Mouse (Mus musculus): ENCODE measurements at regions not wholly inside any gene's neighbourhood (a gene's known extent, or its start where the extent isn't known, plus 50 kb on each side); places are given as distances from the start of the nearest gene placed in this dataset.

DNA sequence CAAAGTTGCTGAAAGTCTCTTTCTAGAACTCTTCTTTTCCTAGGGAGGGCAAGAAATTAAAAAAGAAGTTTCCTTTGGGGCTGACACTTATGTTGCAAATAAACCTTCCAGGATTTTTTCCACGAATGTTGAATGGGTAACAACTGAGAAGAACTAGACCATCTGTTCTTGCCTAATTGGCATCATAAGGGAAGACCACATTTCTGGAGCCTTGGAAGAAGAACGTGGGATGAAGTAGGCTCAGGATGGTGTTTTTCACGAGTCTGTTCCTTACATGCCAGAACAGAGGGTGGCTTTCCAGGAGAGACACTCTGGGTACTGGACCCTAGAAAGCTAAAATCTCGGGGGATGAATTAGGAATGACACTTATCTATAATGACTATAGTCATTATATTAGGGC, 314.1 kb downstream of the Cog6 start:
- no peak for DNase-seq (ENCODE audit: low read depth)

DNA sequence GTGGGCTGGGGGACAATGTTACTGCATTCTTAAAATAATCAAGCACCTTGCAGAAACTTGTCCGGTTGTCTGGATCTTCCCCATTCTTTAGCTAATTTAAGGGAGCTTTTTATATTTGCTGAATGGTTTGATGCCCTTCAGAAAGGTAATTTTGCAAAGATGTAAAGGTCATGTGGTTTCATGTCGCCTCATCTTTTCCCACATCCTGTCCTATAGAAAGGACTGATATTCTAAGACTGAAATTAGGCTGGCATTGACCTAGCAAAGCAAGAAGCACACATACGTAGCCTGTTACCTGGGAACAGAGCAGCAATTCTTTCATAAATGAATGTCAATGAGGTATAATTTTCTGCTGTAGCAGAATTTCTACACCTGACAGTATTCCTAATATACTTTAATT, 315.4 kb downstream of the Cog6 start:
- no peak for DNase-seq (ENCODE audit: low read depth)

DNA sequence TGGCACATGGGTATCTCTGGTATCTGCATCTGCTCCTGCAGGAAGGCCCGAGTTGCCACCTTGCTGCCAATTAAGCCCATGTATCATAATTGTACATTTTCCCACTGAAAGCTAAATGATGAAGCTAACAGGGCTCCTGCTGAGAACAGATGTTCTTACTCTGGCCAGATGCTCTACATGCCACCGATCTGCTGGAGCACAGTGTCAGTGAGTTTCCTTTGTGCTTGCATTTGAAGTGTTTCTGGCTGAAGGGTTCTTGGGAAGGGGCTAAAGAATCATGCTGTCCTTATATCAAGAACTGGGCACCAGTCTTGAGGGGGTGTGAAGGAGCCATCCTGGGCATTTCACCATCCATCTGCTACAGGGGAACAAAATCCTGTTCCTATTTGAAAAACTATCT, 323.2 kb downstream of the Cog6 start:
- no peak for DNase-seq (ENCODE audit: low read depth)

DNA sequence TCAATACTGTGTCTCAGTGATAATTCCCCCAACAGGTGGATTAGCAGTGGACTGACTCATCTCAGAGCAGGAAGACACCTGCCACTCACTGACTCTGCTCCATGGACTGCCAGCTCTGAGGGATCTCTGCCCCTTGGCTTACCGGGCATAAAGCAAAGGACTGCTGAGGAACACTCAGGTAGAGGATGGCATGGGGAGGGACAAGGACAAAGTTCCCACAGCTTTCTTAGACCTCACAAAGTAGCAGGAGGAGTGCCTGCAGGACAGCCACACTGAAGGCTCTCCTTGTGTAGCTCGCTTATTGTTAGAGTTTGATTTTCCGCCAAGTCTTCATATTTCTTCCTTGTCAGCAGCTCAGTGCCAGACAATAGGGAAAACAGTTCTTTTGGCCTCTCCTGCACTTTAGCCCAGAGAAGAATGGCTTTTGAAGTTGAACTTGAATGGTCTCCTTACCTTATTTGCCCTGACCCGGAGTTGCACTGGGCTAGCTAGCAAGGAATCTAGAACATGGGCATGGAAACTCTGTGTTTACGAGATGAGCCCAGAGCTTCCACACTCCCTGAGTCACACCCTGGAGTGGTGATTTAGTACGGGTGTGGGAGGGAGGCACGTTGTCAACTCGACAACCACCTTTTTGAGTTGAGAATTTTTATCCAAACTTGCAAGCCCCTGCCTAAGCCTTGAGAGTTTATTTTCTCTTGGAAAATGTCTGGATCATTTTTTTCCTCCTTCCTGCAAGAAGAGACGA, 331.4 kb downstream of the Cog6 start:
- no peak for DNase-seq (ENCODE audit: low read depth)

DNA sequence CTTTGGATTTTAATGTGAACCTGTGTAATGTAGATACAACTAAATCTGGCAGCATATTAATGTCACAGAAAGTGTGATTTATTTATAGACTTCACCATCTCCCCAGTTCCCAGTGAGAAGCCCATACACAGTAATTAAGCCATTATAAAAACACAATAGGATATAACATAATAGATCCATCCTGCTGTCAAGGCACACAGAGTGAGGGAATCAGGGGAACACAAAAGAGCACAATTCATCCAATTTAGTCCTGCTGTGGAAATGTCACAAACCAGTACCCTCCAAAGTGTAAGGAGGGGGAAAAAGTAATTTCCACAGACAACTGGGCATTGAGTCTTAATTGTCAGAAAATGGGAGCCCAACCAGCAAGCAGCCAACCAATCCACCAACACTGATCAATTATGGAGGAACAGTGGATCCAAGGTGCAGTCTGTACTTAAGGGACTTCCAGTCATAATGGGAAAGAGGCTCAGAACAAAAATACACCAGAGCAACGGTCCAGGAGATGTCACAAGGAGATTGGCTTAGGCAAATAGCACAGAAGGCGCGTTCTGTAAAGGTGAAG, 336.1 kb downstream of the Cog6 start:
- no peak for DNase-seq (ENCODE audit: low read depth)

DNA sequence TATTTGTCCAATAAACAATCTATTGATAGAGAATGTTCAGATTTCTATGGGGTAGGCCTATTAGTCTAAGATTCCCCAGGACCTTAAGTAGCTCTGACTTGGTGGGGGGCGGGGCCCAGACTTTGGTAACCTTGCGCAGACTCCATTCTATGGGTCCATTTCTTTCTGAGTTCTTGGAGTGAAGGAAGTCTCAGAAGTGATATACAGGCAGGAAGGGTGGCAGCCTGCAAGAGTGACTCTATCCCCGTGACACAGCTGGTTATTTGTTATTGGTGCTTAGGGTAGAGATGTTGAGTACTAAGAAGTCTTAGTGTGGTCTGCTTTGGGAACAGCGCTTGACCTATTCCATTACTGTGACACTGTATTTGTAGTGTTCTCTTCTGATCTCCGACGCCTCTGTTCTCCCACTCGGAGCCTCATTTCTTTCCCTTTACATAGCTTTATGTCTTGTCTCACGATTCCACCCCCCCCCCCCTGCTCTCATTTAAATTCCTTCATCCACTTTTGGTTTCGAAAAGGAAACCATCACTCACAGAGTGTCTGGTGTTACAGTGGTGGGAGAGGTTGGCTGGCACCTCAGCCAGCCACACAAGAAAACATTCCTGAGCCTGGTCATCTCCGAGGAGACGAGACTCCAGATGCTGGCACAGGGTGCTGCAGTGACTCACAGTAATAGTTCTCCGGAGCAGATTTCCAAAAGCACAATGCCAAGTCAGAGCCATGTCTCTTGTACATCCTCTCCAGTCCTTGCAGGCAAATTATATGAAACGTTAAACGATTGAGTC, 340.0 kb downstream of the Cog6 start:
- DNase-seq (ENCODE audit: low read depth) = no peak

DNA sequence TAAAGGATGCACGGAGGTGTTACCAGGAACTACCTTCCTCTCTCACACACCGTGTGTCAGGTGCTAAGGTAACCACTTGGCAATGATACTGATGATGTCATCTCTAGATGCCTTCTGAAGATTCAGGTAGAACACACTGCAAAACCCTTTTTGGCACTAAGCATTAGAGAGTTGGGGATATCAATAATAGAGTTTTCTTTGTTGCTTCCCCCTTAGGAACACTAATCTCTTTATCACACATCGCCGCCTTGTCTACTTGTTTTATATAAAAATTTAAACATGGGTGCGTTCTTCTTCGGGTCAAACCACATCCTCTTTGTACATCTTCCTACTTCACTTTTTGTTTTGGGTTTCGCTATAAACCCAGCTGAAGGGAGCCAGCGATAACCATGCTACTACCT, 346.4 kb downstream of the Cog6 start:
- no peak for DNase-seq (ENCODE audit: low read depth)

DNA sequence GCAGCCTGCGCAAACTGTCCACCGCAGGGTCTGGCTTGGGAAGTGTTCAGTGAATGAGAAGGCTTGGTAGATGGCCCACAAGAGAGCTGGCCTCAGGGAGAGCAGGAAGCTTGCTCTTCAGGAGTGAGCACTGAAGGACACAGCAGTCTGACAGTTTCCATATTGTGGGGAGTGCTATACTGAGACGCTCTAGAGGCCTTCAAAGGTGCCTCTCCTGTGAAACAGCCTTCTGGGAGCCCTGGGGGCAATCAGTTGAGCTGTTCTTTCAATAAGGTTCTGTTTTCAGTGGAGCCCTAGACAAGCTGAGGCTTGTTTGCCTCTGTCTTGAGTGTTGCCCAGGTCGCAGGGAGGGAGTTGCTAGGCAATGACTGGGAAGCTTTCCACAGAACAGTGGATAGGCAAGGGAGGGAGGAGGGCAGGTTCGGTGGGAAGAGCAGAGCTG, 353.9 kb downstream of the Cog6 start:
- no peak for DNase-seq (ENCODE audit: low read depth)

DNA sequence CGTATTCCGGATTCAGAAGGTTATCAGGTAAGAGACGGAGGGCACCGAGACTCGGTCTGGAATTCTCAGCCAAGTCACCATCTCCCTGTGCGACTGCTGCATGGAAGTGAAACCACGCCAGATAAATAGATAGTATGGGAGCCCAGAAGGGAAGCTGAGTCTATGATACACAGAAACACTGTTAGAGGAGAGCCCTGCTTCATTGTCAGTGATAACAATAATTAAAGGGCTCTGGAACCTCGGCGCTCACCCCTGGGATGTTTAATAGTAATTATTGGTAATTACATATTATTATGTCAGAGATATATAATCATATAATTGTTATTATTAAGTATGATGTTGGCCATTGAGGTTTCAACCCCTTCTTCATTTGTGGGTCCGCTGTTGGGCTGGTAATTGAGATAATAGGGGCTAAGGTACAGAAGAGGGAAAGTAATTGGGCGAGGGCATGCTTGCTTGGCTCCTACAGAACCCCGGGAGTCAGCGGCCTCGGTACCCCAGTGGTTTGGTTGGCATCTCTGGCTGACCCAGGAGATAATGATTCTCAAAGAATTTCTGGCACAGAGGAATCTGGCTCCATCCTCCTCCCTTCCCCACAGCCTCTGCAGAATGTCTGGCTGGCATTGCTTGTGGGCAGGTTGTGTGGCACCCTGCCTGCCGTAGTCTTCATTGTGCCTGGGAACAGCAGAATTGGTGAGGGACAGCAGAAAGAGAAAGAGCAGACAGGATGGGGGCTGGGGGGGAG, 354.7 kb downstream of the Cog6 start:
- DNase-seq (ENCODE audit: low read depth) = no peak

DNA sequence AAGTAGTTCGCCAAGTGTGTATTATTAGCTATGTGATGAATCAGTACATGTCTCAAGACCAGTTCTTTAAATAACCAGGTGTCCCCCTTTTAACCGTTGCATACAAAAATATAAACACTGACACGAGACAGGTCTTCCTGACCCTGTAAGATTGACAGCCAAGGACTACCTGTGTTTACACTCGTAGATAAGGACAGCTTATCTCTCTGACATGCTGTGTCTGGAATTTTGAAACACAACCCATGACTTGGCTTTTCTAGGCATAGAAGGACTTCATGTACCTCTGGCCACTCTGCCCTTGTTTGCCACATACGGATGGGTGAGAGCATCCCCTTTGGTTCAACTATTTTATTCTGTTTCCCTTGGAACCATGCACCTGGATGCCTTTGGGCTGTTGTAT, 364.0 kb downstream of the Cog6 start:
- DNase-seq (ENCODE audit: low read depth) = no peak

DNA sequence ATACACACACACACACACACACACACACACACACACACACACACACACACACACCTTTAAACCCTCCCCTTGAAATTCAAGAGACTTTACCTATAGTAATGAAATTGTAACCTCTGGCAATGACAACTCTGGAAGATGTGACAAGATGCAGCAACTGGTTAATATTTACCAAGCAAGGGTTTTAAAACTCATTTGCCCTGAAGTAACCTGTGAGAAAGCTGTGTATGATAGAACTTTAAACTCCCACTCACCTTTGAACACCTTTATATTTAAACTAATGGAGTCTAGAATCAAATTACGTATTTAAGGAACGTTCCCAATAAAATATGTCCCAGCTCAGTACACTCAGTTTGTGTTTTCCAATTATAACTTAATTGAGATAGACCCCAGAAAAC, 364.6 kb downstream of the Cog6 start:
- no peak for DNase-seq (ENCODE audit: low read depth)

DNA sequence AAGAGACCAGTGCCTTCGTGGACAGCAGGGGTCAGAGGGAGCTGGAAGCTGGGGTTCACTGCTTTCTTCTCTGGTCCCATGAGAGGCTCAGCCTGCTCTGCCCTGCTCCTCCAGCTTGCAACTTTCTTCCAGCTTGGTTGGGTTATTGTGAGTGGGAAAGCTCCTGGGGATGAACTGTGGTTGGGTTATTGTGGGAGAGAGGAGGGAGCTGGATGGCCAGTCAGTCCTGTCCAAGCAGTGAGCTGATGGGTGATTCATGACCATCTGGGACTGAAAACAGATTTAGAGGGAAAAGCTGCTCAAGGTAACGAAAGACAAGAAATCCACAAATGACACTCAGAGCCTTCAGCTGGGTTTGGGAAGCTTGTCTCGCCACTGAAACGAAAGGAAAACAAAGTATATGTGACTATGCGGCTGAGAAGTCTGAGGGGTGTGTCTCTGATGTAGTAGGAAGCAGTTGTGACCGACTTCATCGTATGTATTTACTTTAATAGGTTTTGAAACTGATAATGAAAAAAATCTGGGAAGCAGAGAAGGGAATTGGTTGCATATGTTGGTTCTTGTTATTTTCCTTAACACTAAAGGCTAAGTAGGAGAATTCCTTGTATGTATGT, 365.1 kb downstream of the Cog6 start:
- DNase-seq (ENCODE audit: low read depth) = no peak

DNA sequence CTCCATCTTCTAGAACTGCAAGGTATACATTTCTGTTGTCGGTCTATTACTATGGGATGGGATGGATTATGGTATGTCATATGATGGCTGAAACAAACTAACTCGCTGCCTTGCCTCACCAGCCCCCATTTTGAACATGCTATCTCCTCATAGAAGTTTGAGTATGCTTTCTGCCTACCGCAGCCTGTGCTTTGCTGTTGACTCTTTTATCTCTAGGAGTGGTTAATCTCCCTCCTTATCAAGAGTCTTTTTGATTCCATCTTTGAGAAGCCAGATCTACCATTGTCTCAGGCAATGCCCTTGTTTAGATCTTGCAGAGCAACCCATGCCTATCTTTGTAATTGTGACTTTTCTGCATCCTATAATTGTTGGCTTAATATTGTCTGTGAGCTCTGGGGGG, 367.0 kb downstream of the Cog6 start:
- DNase-seq (ENCODE audit: low read depth) = no peak

DNA sequence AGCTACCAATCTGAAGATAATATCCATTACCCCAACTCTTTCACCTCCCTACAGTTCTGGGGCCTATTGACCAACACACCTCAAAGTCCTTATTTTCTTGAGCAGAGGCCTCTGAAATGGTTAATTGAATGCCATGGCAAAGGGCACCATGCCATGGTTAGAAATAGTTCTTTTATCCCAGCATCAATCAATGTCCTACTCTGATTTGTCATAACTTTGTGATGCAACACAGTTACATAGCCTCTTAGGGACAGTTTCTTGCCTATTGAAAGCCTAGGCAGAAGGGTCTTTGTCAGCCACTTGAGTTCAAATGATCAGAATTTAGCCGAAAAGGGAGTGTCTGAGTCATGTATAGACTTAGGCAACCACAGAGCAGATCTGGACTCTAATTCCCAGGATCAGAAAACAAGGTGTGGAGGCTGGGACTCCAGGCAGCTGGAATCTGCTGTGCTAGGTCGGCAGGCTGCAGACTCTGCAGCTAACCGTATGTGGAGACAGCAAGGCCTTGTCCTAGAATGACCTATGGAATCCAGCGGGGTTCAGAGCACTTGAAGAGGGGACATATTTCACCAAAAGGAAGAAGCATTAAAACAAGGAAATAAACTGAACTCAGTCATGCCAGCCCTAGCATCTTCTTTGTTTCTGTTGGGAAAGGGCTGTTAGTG, 368.1 kb downstream of the Cog6 start:
- no peak for DNase-seq (ENCODE audit: low read depth)

DNA sequence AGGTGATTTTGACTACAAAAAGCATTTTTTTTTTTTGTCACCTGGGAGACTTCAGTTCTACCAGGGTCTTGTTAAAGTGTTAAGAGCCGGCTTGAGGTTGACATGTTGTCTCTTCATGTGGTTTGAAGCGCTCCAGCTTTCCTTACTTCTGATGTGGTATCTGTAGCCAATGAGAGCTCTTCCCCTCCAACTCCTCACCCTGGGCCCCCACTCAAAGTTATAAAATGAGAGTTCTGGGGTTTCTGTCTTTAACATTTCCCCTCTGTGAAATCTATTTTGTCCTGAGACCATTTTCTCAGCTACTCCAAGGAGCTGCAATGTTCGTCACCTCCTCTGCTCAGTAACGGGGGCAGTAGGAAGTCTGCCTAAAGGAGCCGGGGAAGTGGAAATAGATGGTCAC, 369.1 kb downstream of the Cog6 start:
- no peak for DNase-seq (ENCODE audit: low read depth)

DNA sequence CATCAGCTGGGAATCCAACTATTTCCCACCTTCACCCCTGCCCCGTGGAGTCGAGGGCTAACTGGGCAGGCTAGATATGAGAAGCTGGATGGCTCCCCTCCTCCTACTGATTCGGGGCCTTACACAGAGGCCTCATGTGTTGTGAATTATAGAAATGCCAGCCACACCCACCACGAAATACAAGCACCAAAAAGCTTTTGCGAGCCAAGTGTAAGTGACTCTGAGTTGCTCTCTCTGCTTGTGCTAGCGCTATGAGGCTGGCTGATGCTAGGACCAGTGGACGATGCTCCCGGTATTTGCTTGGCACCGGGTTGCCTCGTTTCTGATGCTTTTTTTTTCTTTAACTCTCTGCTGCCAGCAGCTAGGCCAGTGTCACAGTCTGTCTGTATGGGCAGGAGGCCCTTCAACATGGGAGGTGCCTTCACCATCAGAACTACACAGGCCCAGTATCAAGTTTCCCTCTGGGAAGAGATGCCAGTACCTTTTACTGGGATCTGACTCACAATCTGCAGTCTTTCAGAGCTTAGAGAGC, 369.8 kb downstream of the Cog6 start:
- no peak for DNase-seq (ENCODE audit: low read depth)

DNA sequence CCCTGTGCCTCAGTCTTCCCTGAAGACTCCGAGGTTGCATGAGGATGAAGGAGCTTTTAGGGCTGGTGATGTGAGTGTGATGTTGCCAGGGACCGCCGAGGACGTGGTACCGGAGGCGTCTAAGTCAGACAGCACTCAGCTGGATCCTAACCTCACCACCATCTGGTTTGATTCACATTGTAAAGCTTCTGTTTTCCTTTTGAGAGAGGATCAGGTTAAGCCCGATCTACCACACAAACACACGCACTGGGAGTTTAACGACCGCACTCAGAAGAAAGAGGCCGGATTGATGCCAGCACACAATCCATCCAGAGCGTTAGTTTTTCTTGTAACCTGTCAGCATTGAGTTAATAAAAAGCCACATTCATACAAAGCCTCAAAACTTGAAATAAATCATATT, 371.9 kb downstream of the Cog6 start:
- DNase-seq (ENCODE audit: low read depth) = no peak

DNA sequence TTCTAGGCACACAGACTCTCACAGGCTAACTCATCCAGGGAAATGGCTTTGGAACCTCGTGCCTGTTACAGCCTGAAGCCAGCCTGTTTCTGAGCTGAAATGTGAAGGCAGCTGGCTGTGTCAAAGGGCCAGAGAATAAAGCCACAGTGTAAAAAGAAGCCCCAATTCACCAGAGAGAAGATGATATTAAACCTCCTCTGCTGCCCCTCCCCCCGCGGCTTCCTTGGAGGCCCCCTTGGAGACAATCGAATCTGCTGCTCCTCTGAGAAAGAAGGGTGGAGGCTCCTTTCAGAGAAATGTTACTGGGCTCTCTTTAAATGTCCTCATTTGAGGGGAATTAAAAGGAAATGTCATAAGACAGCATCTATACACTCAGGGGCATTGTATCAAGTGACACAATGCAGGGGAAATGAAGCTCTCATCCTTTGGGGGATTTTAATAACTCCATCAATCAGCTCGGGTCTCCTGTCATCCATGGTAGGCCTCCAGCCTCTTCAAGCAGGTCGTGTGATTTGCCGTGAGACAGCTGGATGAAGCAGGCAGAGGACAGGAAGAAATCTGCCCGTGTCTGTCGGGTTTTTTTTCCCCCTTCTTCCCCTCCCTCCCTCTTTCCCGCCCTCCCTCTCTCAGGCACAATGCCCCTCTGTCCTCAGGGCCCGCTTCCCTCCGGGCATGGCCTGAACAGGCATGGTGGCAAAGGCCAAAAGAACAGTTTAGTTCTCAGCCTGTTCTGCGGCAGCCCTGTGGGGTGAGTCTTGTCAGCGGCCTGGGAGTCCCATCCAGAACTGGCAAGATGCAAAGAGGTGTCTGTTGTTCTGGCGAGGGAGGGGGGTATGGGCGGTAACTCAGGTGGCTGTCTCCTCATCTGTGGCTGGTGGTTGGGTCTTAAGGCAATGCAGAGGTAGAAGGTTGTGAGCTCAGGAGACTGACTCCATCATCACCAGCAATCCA, 372.6 kb downstream of the Cog6 start:
- no peak for DNase-seq (ENCODE audit: low read depth)

DNA sequence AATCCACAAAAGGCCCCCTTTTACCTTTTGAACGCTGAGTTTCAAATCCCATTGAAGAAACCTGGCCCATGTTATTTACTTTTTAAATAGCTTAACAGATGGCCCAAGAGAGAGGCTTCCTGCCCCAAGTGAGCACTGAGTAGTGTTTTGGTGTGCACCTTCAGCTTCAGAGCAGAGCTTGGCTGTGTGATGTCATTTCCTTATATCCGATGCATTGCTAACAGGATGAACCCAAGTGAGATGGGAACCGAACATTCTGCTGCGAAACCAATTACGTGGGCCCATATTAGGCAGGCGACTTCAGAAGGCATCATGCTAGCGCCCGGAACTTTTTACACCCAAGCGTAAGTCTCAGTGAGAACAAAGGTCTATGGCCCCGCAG, 373.2 kb downstream of the Cog6 start:
- DNase-seq (ENCODE audit: low read depth) = no peak

DNA sequence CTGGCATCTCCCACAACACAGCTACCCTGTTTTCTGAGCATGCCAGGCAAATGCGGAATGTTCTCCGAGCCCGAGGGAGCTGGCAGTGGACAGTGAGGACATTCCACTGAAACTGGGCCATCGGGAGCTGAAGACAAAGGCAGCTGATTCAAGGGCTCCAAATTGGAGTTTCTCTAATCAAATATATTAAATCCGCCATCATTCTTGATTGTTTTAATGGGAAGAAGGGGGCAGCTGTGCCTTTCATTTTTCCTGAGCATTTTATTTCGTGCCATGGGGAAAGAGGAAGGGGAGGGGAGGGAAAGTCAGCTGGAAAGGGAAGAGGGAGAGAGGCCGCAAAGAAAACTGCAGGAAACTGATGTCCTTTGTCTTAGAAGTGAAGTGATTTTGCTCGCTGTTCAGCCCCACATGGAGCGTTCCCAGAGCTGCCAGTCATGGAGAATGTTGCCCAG, 373.9 kb downstream of the Cog6 start:
- no peak for DNase-seq (ENCODE audit: low read depth)
